Mouse (Mus musculus) layer of hippocampus, postnatal 10 days (tissue): Measurements from ENCODE around the gene Ankrd65. TPM values are rescaled to one million over a fixed set of nuclear protein-coding genes. Genes with fewer than 3 reads are reported as not detected.

Experiments used
- DNase-seq, 2 experiments: peaks; one replicate each; pipeline ENCODE4 v3.0.0; 2021; ENCODE audit warnings: low spot score in 2 of 2
- microRNA-seq, 2 experiments: library from miRNA; unstranded; fragments of <30 nt; microRNA quantifications; one replicate each; pipeline ENCODE4 v1.2.0; 2021
- total RNA-seq, 2 experiments: library from RNA; stranded (reverse); gene quantifications; 2 replicates each; pipeline ENCODE4 v1.2.3; 2021

Ankrd65 gene
- total RNA-seq, 2 experiments from 2014 or later = not detected

- peak; percentile 97 to 99 for DNase-seq
Measured at GRCm38 (mm10) chr4:155846871-155847578, 56.8 kb downstream of the Ankrd65 start, which contains the start of gene Dvl1. Dvl1 (plus strand) TSS chr4:155847402.

DNA sequence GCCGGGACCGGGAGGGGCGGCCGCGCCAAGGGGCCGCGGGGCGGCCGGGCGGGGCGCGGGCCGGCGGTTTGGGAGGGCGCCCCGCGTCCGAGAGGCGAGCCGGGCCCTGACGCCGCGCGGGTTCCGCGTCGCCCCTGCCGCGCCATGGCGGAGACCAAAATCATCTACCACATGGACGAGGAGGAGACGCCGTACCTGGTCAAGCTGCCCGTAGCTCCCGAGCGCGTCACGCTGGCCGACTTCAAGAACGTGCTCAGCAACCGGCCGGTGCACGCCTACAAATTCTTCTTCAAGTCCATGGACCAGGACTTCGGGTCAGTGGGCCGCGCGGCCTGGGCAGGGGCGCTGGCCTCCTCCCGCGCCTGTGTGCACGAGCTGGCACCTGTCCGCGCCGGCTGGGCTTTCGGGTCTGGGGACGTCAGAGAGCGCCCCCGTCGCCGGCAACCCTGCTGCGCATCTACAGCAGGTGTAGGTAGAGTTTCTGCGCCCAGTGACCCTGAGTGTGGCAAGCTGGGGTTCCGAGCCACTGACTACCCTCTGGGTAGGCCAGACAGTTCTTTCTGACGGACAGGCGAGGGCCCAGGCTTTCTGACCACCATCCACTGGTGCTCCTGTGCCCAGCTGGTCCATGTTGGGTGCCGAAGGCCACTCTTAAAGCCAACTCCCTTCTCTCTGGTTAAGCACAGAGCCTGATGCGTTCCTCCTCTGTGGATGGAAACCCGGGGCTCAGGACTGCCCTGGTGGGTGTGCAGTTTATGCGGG lies 57.5 kb downstream of the Ankrd65 start:
- DNase-seq = peak in 1 of 2 experiments; percentile 36

GRCm38 (mm10) chr4:155848434-155849095 lies 58.3 kb downstream of the Ankrd65 start:
- no peak for DNase-seq

Small RNA genes within 50 kb of the gene (microRNA-seq; reads per million reads assigned to microRNA genes)
- 0 reads per million in 2 experiments for gene Gm27743

Other genes with a start within 250 kb of the Ankrd65 start
- gene Nadk, start 228.1 kb upstream of the Ankrd65 start, total RNA-seq = 10 to 100 TPM; 55.8 to 63.5 TPM
- gene Slc35e2, start 189.0 kb upstream of the Ankrd65 start, total RNA-seq = 10 to 100 TPM; 37.9 to 38.6 TPM
- gene Cdk11b, start 165.6 kb upstream of the Ankrd65 start, total RNA-seq = 10 to 100 TPM; 53.5 to 59.7 TPM
- gene Gm10563, start 145.0 kb upstream of the Ankrd65 start, total RNA-seq = not detected
- 1 to 10 TPM; 2.7 to 4.1 TPM for gene Mmp23, start 137.1 kb upstream of the Ankrd65 start, total RNA-seq
- 10 to 100 TPM; 89.1 to 96.6 TPM for gene Mib2, start 121.2 kb upstream of the Ankrd65 start, total RNA-seq
- 10 to 100 TPM; 21.9 to 22.3 TPM for gene Fndc10, start 96.1 kb upstream of the Ankrd65 start, total RNA-seq
- gene Ssu72, start 85.6 kb upstream of the Ankrd65 start, total RNA-seq = 10 to 100 TPM; 77.2 to 81.7 TPM
- 10 to 100 TPM; 44.8 to 45.2 TPM for gene Tmem240, start 55.6 kb upstream of the Ankrd65 start, total RNA-seq
- 10 to 100 TPM; 68.7 to 71.4 TPM for gene Atad3a, start 29.3 kb upstream of the Ankrd65 start, total RNA-seq
- 10 to 100 TPM; 16.3 to 18.2 TPM for gene Vwa1, start 15.7 kb upstream of the Ankrd65 start, total RNA-seq
- 1 to 10 TPM; 3.5 to 4.5 TPM for gene Tmem88b, start 4.6 kb upstream of the Ankrd65 start, total RNA-seq
- gene Mrpl20, start 12.4 kb downstream of the Ankrd65 start, total RNA-seq = 100 to 1,000 TPM; 109 to 114 TPM
- gene Ccnl2, start 22.1 kb downstream of the Ankrd65 start, total RNA-seq = 10 to 100 TPM; 75.5 to 83.2 TPM
- 10 to 100 TPM; 66.7 to 77.0 TPM for gene Aurkaip1, start 40.8 kb downstream of the Ankrd65 start, total RNA-seq
- gene Mxra8, start 49.2 kb downstream of the Ankrd65 start, total RNA-seq = 10 to 100 TPM; 14.1 to 16.0 TPM
- gene Dvl1, start 57.0 kb downstream of the Ankrd65 start, total RNA-seq = 10 to 100 TPM; 69.5 to 82.8 TPM
- gene Tas1r3, start 72.9 kb downstream of the Ankrd65 start, total RNA-seq = under 1 TPM; 0.27 to 0.30 TPM
- 10 to 100 TPM; 28.1 to 32.2 TPM for gene Cptp, start 79.0 kb downstream of the Ankrd65 start, total RNA-seq
- gene Ints11, start 79.1 kb downstream of the Ankrd65 start, total RNA-seq = 10 to 100 TPM; 35.9 to 41.0 TPM
- gene Pusl1, start 101.3 kb downstream of the Ankrd65 start, total RNA-seq = 10 to 100 TPM; 68.1 to 77.0 TPM
- gene Acap3, start 101.4 kb downstream of the Ankrd65 start, total RNA-seq = 100 to 1,000 TPM; 145 to 162 TPM
- gene Ube2j2, start 153.4 kb downstream of the Ankrd65 start, total RNA-seq = 10 to 100 TPM; 93.3 to 97.5 TPM
- 10 to 100 TPM; 25.9 to 29.7 TPM for gene C1qtnf12, start 171.9 kb downstream of the Ankrd65 start, total RNA-seq
- 10 to 100 TPM; 10.6 to 11.6 TPM for gene B3galt6, start 202.2 kb downstream of the Ankrd65 start, total RNA-seq
- gene Sdf4, start 202.4 kb downstream of the Ankrd65 start, total RNA-seq = 100 to 1,000 TPM; 128 to 136 TPM
- 1 to 10 TPM; 1.2 to 2.2 TPM for gene Tnfrsf4, start 223.4 kb downstream of the Ankrd65 start, total RNA-seq
- not detected for gene Tnfrsf18, start 235.7 kb downstream of the Ankrd65 start, total RNA-seq